Mouse (Mus musculus) liver, postnatal 0 days (tissue): ENCODE results near the gene Wnt3.

Experiments used
- CTCF ChIP-seq: sonication (generic); IDR thresholded peaks from 2 replicates; pipeline ENCODE4 v1.5.1; 2016; ENCODE audit warnings: antibody characterized with exemption, low read depth
- EP300 ChIP-seq: IDR thresholded peaks from 2 replicates; pipeline ENCODE4 v1.6.1; 2016; ENCODE audit warnings: antibody characterized with exemption, low read depth, mild to moderate bottlenecking

DNA sequence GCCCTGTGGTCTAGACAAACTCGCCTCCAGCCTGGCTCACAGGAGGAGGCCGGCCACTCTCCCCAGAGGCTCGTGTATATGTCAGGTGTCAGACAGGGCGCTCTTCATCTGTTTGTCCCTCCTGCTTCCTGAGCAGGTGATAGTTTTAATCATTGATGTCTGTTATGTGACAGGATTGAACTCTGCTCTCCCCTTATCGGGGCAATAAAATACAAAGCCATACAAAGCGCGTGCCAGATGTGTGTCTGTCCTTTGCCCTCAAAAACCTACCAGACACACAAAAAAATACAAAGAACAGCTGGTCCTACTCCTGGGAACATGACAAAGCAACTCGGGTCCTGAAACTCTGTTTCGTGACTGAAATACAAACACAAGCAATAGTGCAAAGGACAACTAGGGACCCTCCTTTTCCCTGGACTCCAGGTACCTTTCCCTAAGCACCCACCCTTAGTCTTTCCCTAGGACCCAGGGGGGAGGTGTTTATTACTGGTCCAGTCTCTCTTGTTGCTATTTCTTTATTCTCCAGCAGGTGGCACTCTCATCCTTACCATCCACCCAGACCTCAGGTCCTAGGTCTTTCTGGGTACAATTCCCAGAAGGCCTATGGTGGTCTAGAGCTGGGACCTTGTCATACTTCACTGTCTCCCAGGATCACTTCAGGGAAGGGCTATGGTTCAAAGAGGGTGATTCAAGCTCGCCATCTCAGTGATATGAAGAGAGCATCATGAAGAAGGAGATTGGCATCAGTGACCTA is 10.4 kb upstream of the Wnt3 start:
- peak; percentile 82 for TF ChIP-seq CTCF
- TF ChIP-seq EP300, result no peak
